9 mouse cellular contexts compared by ENCODE assay signal in genomic region chr2:165866412-165866811, GRCm38 (mm10). TPM values are rescaled to one million over a fixed set of nuclear protein-coding genes. Genes with fewer than 3 reads are reported as not detected.
DNase-seq lines count a peak whose midpoint lies in the region; ATAC-seq and TF ChIP-seq lines count a peak whose summit lies in the region.
"Had no signal": no experiment of that assay in that cellular context is flagged by ENCODE, and none has a peak within 500 bp of the region (broad histone marks: within the 10 kb centered on the region; RNA-seq: fewer than 3 reads in every experiment).

No protein-coding gene starts in this region.

- DNase-seq in cerebellum, postnatal 25 days = peak; percentile 47 to 58
- no peak for DNase-seq in cerebellum, adult 8-10 months
- DNase-seq in testis, postnatal 10 days (ENCODE audit: low spot score) = no peak
- DNase-seq in limb, embryonic 14.5 days (ENCODE audit: low spot score) = no peak
- DNase-seq in stomach, postnatal 0 days (ENCODE audit: low spot score) = no peak
- no peak for DNase-seq in left cerebral cortex, adult 8-10 months (ENCODE audit: low spot score in 2 of 2)
- no peak for DNase-seq in cerebellum, adult 9-10 months
- DNase-seq: gastrocnemius, postnatal 25 days had no signal

- no peaks in the 10 kb centered on the region for H3K9me3 ChIP-seq in limb, embryonic 14.5 days (ENCODE audit: control insufficient read depth, low read length)
- H3K9me3 ChIP-seq in stomach, postnatal 0 days (ENCODE audit: control insufficient read depth, low read length) = no peaks in the 10 kb centered on the region

- no peak for TF ChIP-seq CTCF in testis, adult 2 months (IDR thresholded peaks at IDR 0.05; ENCODE audit: control insufficient read depth, insufficient read depth, insufficient replicate concordance, low read depth, low read length)
- TF ChIP-seq CTCF in stomach, postnatal 0 days (IDR thresholded peaks at IDR 0.05; ENCODE audit: low read depth) = no peak

- H3K36me3 ChIP-seq in testis, adult 2 months (ENCODE audit: control insufficient read depth, insufficient read depth, low read length) = no peaks in the 10 kb centered on the region
- peaks cover 20% of the 10 kb centered on the region for H3K36me3 ChIP-seq in limb, embryonic 14.5 days (ENCODE audit: control insufficient read depth, insufficient read depth, low read length)
- no peaks in the 10 kb centered on the region; the same call in none of the 2 replicates for H3K36me3 ChIP-seq in stomach, postnatal 0 days (ENCODE audit: control insufficient read depth, insufficient read depth, low read length)

- no peak for TF ChIP-seq EP300 in stomach, postnatal 0 days (optimal IDR thresholded peaks at IDR 0.05)

- H3K9ac ChIP-seq in limb, embryonic 14.5 days (ENCODE audit: low read depth, low read length, severe bottlenecking) = 0 out of 2 replicates have a peak overlapping the region, but pooled peaks have one; percentile 16
- no peak overlapping the region for H3K9ac ChIP-seq in stomach, postnatal 0 days (ENCODE audit: low read length)

- WGBS in limb, embryonic 14.5 days = 66% methylated on average over 8 of the region's 8 CpGs
- 54% methylated on average over 8 of the region's 8 CpGs for WGBS in stomach, postnatal 0 days

- peak overlapping the region; percentile 54 for H3K27ac ChIP-seq in testis, adult 2 months (ENCODE audit: control insufficient read depth, insufficient read depth, low read depth, low read length)
- H3K27ac ChIP-seq in limb, embryonic 14.5 days (replicated peaks; ENCODE audit: low read depth, low read length) = peak overlapping the region; percentile 33; the same call in 1 of the 2 replicates
- H3K27ac ChIP-seq in stomach, postnatal 0 days (replicated peaks) = peak overlapping the region; percentile 85

- no peak overlapping the region for H3K4me2 ChIP-seq in limb, embryonic 14.5 days (replicated peaks; ENCODE audit: low read depth, low read length, severe bottlenecking)
- no peak overlapping the region for H3K4me2 ChIP-seq in stomach, postnatal 0 days (replicated peaks; ENCODE audit: low read depth)

- no peak for TF ChIP-seq POLR2A in testis, adult 2 months (IDR thresholded peaks at IDR 0.05; ENCODE audit: control insufficient read depth, low read depth, low read length)
- no peak for TF ChIP-seq POLR2A in limb, embryonic 14.5 days (IDR thresholded peaks at IDR 0.05; ENCODE audit: borderline replicate concordance, extremely low read depth, insufficient read depth, insufficient read length)

- H3K27me3 ChIP-seq in testis, adult 2 months (ENCODE audit: control insufficient read depth, insufficient read depth, low read length) = no peaks in the 10 kb centered on the region
- H3K27me3 ChIP-seq in limb, embryonic 14.5 days (ENCODE audit: control insufficient read depth, insufficient read depth, low read length) = no peaks in the 10 kb centered on the region
- H3K27me3 ChIP-seq in stomach, postnatal 0 days (ENCODE audit: control insufficient read depth, insufficient read depth, low read length) = no peaks in the 10 kb centered on the region

- no peak overlapping the region for H3K4me3 ChIP-seq in testis, adult 2 months (ENCODE audit: control insufficient read depth, low read depth, low read length)
- no peak overlapping the region for H3K4me3 ChIP-seq in limb, embryonic 14.5 days (replicated peaks; ENCODE audit: low read length)
- no peak overlapping the region for H3K4me3 ChIP-seq in stomach, postnatal 0 days (ENCODE audit: low read depth, low read length)

- no peaks in the 10 kb centered on the region; the same call in none of the 2 replicates for H3K4me1 ChIP-seq in testis, adult 2 months (ENCODE audit: control insufficient read depth, insufficient read depth, low read length)
- H3K4me1 ChIP-seq in limb, embryonic 14.5 days (ENCODE audit: control insufficient read depth, insufficient read depth, low read length) = peaks cover 18% of the 10 kb centered on the region
- H3K4me1 ChIP-seq in stomach, postnatal 0 days (replicated peaks; ENCODE audit: control insufficient read depth, insufficient read depth) = peaks cover 14% of the 10 kb centered on the region

- no peak for ATAC-seq in limb, embryonic 14.5 days (ENCODE audit: low FRiP score, low read depth)
- no peak for ATAC-seq in stomach, postnatal 0 days (ENCODE audit: low FRiP score, low TSS enrichment)

RNA-seq across cellular contexts. Expression of gene Zmynd8, which starts 32.4 kb away (rescaled TPM):
- polyA plus RNA-seq in testis, adult 2 months (2012; rRNA removed) = 3.0 and 4.2 TPM in 2 replicates
- polyA plus RNA-seq in limb, embryonic 14.5 days (2012; rRNA removed) = 47.6 and 49.5 TPM in 2 replicates
- polyA plus RNA-seq in limb, embryonic 14.5 days (2014; fragmentation: Nextera tagmentation; extraction: Ambion mirVana) = 30.2 and 39.8 TPM in 2 replicates
- 24.3 and 29.7 TPM in 2 replicates for polyA plus RNA-seq in stomach, postnatal 0 days (2015; fragmentation: Nextera tagmentation; extraction: Ambion mirVana)
- total RNA-seq in left cerebral cortex, adult 8-10 months (2022) = 100 to 1,000 TPM; 105 to 132 (median 130) TPM

Comparison
In these comparisons a context has a peak if more than half of its experiments do, and no peak if none do; other contexts are left out.
1. DNase-seq: peak in cerebellum, postnatal 25 days (2 of 2); none in cerebellum, adult 8-10 months (single experiment), testis, postnatal 10 days (single experiment), limb, embryonic 14.5 days (single experiment), stomach, postnatal 0 days (single experiment), left cerebral cortex, adult 8-10 months (0 of 2) and cerebellum, adult 9-10 months (single experiment).
2. H3K27ac ChIP-seq: peak in every context shown above with its lines; median percentile 85 in stomach, postnatal 0 days; 54 in testis, adult 2 months; 33 in limb, embryonic 14.5 days.